Mouse (Mus musculus) right cerebral cortex, adult 2 months (tissue): ENCODE results near the gene Dock11.

Source experiments
- DNase-seq, 2 experiments: peaks; one replicate each; pipeline ENCODE4 v3.0.0; 2021 to 2022; ENCODE audit warnings: low spot score in 2 of 2

Dock11 gene

GRCm38 (mm10) chrX:35950135-35950534, 61.5 kb downstream of the Dock11 start:
- no peak for DNase-seq

GRCm38 (mm10) chrX:35951945-35952344, 63.3 kb downstream of the Dock11 start:
- no peak for DNase-seq

DNA sequence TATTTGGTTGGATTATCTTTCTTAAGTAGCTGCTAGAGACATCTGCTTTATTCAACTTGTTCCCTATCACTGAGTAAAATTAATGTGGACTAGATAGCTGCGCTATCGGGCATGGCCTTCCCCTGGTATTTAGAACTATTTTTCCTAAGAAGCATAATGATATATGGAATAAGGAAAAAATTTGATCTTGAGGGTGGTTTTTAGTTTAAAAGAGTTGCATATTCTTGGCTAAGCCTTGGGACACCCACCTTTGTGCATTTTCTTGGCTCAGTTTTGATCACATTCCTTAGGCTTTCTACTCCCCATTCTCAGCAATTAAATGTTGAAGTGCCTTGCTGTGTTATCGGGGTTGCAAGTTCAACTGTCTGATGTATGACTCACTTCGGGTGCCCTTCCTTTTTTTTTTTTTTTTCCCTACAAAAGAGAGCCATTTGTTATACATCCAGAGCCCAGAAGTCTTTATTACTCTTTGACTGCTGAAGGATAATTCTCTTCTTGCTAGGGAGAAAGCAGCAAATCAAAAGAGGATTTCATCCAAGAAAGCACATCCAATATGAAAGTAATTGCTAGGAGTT, 64.0 kb downstream of the Dock11 start:
- no peak for DNase-seq

DNA sequence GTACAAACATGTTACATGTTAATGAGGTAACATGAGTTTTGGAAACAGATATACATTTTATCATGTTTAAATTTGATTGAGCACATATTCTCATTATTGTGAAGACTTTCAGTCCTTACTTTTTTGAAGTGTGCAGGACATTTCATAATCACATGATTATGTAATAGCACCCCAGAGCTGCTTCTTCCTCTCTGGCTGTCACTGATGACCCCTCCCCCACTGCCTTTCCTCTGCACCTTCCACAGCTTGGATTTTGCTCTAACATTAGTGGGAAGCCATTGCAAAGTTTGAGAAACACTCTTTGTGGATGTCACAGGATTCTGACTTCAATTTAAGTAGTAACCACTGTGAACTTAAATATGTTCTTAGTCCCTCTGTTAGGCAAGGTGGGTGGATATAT, 67.6 kb downstream of the Dock11 start:
- no peak for DNase-seq

- no peak for DNase-seq
Observed at GRCm38 (mm10) chrX:35963087-35963486, 74.5 kb downstream of the Dock11 start.

- DNase-seq: no peak
Observed at GRCm38 (mm10) chrX:35969276-35969675, 80.6 kb downstream of the Dock11 start.

DNA sequence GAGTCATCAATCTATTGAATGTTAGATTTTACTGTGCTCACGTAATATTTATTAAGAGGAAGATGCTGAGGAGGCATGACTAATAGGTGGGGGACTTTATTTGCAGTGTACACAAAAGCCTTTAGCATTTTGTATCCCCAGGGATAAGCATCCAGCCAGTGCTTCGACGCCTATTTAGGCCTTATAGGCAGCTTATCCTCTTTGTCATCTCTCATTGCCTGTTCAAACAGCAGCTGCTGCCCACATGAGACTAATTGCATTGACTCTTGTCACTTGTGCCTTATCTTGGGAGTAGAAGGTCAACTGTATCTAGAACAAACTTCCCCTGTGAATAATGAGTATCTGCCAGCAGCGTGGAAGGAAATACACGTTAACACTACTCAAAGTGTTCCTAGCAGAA, 88.0 kb downstream of the Dock11 start:
- no peak for DNase-seq

- no peak for DNase-seq
Observed at GRCm38 (mm10) chrX:35987981-35988380, 99.3 kb downstream of the Dock11 start.

DNA sequence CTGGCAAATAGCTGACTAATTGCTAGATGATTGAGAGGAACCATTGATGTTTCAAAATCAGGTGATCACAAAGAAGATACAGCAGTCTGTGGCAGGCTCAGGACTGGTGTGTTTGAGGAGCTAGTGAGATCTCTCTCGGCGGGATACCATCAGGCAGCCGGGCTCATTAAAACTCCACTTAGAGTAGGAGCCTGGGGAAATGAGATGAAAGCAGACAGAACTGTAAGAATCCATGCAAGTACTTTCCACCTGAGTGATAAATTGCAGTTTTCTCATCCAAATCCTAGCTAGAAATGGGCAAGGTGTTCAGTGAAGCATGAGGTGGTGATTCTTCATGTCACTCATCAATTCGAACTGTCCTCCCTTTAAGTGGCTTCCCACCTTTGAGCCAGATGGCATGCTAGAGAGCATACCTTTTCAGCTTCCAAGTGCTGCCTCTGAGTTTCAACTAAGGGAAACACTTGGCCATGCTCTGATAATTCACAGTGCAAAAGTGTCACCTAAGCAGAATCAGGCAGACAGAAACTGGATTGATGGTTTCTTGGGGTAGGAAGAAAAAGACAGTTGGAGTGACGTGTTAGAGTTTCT, 102.0 kb downstream of the Dock11 start:
- DNase-seq: no peak

GRCm38 (mm10) chrX:35994226-35994625, 105.6 kb downstream of the Dock11 start:
- DNase-seq: no peak

- DNase-seq: peak; percentile 7 to 28
Observed at GRCm38 (mm10) chrX:35997004-35997403, 108.4 kb downstream of the Dock11 start.

DNA sequence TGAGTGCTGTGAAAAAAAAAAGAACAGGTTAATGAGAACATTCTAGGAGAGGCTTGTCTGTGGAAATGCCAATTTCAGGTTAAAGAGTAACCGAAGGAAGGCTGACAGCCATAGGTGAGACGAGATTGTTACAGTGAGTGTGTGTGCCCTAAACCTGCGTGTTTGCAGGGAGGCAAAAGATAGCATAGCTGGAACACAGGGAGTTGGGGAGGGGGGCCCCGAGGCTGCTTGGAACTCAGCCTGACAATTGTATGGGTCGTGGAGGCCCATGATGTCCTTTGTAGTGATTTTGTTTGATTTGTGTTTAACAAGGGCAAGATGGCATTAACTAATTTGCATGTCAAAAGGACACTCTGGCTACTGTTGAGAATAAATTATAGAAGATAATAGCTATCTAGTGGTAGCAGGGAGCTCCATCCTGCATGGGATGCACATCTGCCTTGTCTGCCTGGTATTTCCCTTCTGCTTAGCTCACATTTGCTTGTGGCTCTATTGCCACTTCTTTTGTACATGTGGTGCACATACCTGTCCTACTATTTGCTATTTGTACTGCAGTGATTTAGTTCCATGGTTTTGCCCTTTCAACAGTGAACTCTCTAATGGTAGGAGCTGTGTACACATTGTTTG, 109.3 kb downstream of the Dock11 start:
- DNase-seq: no peak

DNA sequence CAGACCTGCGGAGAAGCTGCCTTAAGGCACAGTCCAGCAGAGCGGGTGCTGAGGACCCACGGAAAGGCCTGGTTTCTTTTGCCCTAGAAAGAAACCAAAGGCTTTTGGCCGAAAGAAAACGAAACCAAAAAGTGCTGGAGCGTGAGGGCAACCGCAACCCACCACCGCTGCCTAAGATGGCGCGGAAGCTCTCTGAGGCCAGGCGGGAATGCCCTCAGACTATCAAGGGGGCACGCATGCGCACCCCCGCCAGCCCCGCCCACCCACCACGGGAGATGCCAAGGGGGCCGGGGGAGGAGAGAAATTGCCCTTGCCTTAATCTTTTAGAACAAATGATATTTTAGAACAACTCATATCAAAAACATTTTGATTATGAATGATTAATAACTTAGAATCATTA, 137.0 kb downstream of the Dock11 start:
- DNase-seq: no peak

DNA sequence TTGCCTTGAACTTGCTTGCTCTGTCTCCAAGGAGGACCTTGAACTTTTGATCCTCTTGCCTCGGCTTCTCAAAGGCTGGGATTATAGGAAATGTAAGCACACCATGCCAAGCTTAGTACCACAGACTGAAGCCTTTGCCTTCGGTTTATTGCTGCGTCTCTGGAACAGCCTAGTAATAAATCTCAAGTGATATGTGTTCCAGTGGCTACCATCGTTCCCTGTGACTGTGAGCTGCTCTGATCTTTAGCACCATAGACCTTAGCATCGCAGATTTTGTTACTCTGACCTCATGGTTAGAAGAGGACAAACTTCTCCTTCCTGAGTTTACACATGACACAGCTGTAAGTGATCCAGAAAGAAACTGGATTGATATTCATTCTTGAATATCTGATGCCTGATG, 142.5 kb downstream of the Dock11 start:
- DNase-seq: no peak

- no peak for DNase-seq
Observed at GRCm38 (mm10) chrX:36034045-36034444, 145.4 kb downstream of the Dock11 start.

- no peak for DNase-seq
Observed at GRCm38 (mm10) chrX:36045731-36046130, 157.1 kb downstream of the Dock11 start.

DNA sequence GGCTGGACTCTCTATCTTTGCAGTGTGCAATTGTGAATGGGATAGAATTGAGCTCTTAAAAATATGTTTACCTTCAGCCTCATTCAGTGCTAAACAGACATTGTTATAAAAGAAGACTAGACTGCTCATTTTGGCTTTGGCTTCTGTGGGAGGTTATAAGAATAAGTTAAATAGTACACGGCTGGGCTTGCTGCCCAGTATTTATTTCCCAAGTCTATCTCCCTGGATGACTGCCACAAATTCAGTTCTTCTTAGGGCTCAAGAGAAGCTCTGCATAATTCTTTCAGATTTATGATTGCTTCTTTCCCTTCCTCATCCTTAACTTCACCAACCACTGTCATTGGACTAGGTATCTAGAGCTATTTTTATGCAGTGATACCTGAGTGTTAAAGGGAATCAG, 158.8 kb downstream of the Dock11 start:
- peak; percentile 11 to 29 for DNase-seq

DNA sequence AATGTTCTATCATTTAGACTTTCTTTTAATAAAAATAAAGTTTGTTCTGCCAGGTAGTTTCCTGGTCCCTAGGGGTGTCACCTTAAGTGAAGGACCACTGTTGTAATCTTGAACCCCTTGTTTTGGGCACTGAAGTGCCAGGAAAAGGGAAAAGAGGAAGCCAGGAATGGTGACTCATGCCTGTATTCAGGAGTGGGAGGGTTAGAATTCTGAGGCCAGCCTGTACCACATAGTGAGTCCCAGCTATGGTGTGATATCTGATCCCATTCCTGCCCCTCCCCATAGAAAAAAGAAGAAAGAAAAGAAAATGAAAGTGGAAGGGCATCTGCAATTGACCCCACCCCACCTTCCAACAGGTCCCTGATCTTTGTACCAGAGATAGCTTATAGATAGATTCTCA, 161.7 kb downstream of the Dock11 start:
- DNase-seq: no peak

- DNase-seq: no peak
Observed at GRCm38 (mm10) chrX:36073997-36074396, 185.4 kb downstream of the Dock11 start.

- no peak for DNase-seq
Observed at GRCm38 (mm10) chrX:36077164-36077563, 188.5 kb downstream of the Dock11 start.

DNA sequence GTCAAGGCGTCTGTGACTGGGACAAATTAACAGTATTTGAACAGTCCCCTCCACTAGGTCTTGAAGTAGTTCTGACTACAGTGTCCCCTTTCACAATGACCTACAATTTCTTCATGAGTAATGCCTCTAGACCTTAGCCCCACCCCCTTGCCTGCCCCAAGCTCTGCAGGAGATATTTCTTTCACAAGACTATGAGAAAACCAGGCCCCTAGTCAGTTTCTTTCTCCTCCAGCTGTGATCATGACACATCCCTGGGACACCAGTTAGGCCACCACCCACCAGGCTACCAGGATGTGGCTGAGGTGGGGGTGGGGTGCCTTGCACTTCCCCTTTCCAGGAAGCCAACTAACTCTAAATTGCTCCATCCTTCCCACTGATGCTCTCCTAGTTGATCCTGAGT, 194.3 kb downstream of the Dock11 start:
- no peak for DNase-seq

GRCm38 (mm10) chrX:36088464-36089256, 200.0 kb downstream of the Dock11 start:
- DNase-seq: no peak

GRCm38 (mm10) chrX:36100883-36101282, 212.3 kb downstream of the Dock11 start:
- DNase-seq: no peak
